Mouse (Mus musculus) forebrain, postnatal 0 days (tissue): Measurements from ENCODE around the gene Dcaf1. TPM values are rescaled to one million over a fixed set of nuclear protein-coding genes. Genes with fewer than 3 reads are reported as not detected.
A peak's percentile ranks its signal among the peaks of the same experiment; 100 is the strongest.

ENCODE experiments used
- ATAC-seq: fragments of 200-750 bp; cut with Nextera tagmentation; 2 replicates; pipeline ENCODE4 v1.8.0; 2017; ENCODE audit warnings: mild to moderate bottlenecking, moderate library complexity
- DNase-seq: peaks from one replicate; pipeline ENCODE4 v3.0.0-alpha.2; 2015
- H3K27ac ChIP-seq: fragments of 300-500 bp; sonication (generic); 2 replicates; pipeline ENCODE4 v1.5.1; 2014; ENCODE audit warnings: low read depth, mild to moderate bottlenecking, antibody characterized with exemption, low read length, moderate library complexity, mixed read lengths
- H3K27me3 ChIP-seq: fragments of 300-500 bp; sonication (generic); 2 replicates; pipeline ENCODE4 v1.6.1; 2014; ENCODE audit warnings: mild to moderate bottlenecking, low read length, mixed read lengths; ENCODE audit not compliant: insufficient read depth
- H3K36me3 ChIP-seq: fragments of 300-500 bp; sonication (generic); 2 replicates; pipeline ENCODE4 v1.6.1; 2014; ENCODE audit warnings: mild to moderate bottlenecking, moderate library complexity; ENCODE audit not compliant: insufficient read depth
- H3K4me1 ChIP-seq: fragments of 300-500 bp; sonication (generic); 2 replicates; pipeline ENCODE4 v1.6.1; 2014; ENCODE audit warnings: antibody characterized with exemption; ENCODE audit not compliant: insufficient read depth
- H3K4me2 ChIP-seq: fragments of 300-500 bp; sonication (generic); 2 replicates; pipeline ENCODE4 v1.6.1; 2014; ENCODE audit warnings: low read depth, mild to moderate bottlenecking, moderate library complexity
- H3K4me3 ChIP-seq: fragments of 300-500 bp; sonication (generic); 2 replicates; pipeline ENCODE4 v1.5.1; 2014; ENCODE audit warnings: low read depth, low read length, mixed read lengths
- H3K9ac ChIP-seq: fragments of 300-500 bp; sonication (generic); 2 replicates; pipeline ENCODE4 v1.6.1; 2014; ENCODE audit warnings: mild to moderate bottlenecking
- H3K9me3 ChIP-seq: fragments of 300-500 bp; sonication (generic); 2 replicates; pipeline ENCODE4 v1.6.1; 2016; ENCODE audit warnings: low read length
- CTCF ChIP-seq: sonication (generic); IDR thresholded peaks from 2 replicates; pipeline ENCODE4 v1.5.1; 2016; ENCODE audit warnings: antibody characterized with exemption, control low read depth, low read depth
- WGBS: fragments of 180-500 bp; shearing (Covaris S2); extraction: QIAGEN DNeasy Blood & Tissue Kit; methylation state at CpG from one replicate; pipeline ENCODE4 v1.1.7; 2014; 5-methylcytosine and 5-hydroxymethylcytosine counted together
- polyA plus RNA-seq: library from polyadenylated mRNA; unstranded; fragments of >200 nt; fragmentation: Nextera tagmentation; extraction: Ambion mirVana; gene quantifications from 2 replicates; pipeline ENCODE4 v1.2.1, GENCODE M21; 2015
- total RNA-seq: library from RNA; depleted of rRNA; stranded (reverse); fragments of >200 nt; gene quantifications from 2 replicates; pipeline ENCODE4 v1.2.3, GENCODE M21; 2014

Gene Dcaf1
- total and polyA plus RNA-seq, 2 experiments from 2014 or later = 8.0 to 33.7 TPM

DNA sequence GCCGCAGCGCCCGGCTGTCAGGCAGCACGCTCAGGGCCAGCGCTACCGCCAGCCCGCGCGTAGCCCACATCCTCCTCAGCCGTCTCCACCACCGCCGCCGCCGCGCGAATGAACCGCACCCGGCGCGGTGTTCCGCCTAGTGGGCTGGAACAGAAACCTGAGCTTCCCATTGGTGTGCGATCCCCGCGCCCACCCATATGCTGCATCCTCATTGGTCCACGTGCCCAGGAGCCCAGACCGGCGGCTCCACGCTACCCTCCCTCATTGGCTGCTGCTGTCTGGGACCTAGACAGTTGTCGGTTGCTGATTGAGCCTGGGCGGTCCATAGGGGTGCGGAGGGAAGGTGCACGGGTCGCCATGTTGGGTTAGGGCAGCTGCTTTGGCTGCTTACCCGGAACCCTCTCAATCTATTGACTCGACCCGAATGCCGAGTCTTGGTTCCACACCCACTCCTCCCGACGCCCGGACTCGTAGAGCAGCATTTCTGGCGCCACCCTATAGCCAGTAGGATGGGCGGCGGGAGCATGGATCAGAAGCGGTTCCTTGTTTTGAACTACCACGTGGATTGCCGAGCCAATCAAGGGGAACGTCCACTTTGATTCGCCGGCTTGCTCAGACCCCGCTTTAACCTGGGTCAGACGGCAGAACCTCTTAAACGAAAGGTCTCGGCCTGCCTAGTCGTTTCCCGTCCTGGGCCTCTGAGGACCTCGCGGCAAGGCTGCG is 70.3 kb downstream of the Dcaf1 start, which contains the start of gene Manf:
Manf (minus strand) TSS at position 151 of the 723 bp plus-strand sequence.
- H3K36me3 ChIP-seq = peaks cover 44% of the 10 kb centered on the region
- peak within 1 kb of the TSS; percentile 74 for H3K4me2 ChIP-seq
- ATAC-seq (peak; percentile 98), DNase-seq (peak; percentile 98)
- H3K9ac ChIP-seq = peak within 1 kb of the TSS; percentile 87
- 2% methylated on average over 59 of the region's 59 CpGs for whole genome bisulfite sequencing
- TF ChIP-seq CTCF = peak; percentile 57
- H3K4me3 ChIP-seq = peak within 1 kb of the TSS; percentile 87
- H3K27me3 ChIP-seq = no peaks in the 10 kb centered on the region
- peaks cover 7% of the 10 kb centered on the region; the same call in 1 of the 2 replicates for H3K4me1 ChIP-seq
- peak within 1 kb of the TSS; percentile 89 for H3K27ac ChIP-seq
- no peaks in the 10 kb centered on the region for H3K9me3 ChIP-seq

DNA sequence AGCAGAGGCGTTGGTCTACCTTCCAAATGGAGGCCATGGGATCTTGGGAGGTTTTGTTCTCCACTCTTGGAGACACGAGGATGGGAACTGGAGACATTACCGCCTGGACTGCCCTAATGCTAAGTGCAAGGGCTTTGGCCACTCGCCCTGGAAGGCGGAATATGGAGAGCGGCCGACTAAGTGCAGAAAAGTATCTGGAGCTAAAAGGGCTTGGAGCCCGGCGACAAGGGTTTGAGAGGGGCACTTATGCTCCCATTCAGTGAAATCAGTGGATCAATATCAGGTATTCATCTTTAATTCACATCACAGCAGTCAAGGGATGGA is 70.8 kb downstream of the Dcaf1 start:
- peak overlapping the region; percentile 87 for H3K4me3 ChIP-seq
- H3K4me1 ChIP-seq = peaks cover 7% of the 10 kb centered on the region; the same call in 1 of the 2 replicates
- H3K36me3 ChIP-seq = peaks cover 49% of the 10 kb centered on the region
- no peaks in the 10 kb centered on the region for H3K9me3 ChIP-seq
- no peak for TF ChIP-seq CTCF
- H3K27ac ChIP-seq = peak overlapping the region; percentile 89
- WGBS = under 1% methylated on average over 9 of the region's 9 CpGs
- DNase-seq (no peak), ATAC-seq (no peak; the same call in 1 of the 2 replicates)
- H3K9ac ChIP-seq = peak overlapping the region; percentile 75
- H3K4me2 ChIP-seq = peak overlapping the region; percentile 74
- H3K27me3 ChIP-seq = no peaks in the 10 kb centered on the region

DNA sequence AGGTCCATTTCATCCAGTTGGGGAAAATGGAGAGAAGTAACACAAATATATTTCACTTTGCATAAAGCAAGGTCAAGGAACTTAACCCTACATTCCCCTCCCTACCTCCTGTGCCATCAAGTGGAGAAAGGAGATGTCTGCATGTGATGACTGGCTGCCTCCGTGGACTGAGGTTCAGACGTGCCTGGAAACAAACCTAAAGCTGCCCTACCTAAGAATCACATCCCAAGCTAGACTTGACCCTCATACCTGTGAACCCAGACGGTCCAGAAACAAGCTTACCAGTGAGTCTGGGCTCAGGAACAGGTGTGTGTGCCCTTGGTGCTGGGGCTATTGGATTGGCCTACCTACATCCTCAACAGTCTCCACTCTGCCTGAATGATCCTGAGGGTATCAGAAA is 71.7 kb downstream of the Dcaf1 start:
- peak overlapping the region; percentile 10; the same call in 1 of the 2 replicates for H3K9ac ChIP-seq
- 56% methylated on average over 3 of the region's 3 CpGs for WGBS
- H3K4me2 ChIP-seq = no peak overlapping the region
- DNase-seq (no peak), ATAC-seq (no peak)
- peaks cover 7% of the 10 kb centered on the region; the same call in 1 of the 2 replicates for H3K4me1 ChIP-seq
- TF ChIP-seq CTCF = no peak
- no peaks in the 10 kb centered on the region for H3K9me3 ChIP-seq
- H3K36me3 ChIP-seq = peaks cover 49% of the 10 kb centered on the region
- no peak overlapping the region; the same call in 1 of the 2 replicates for H3K27ac ChIP-seq
- no peak overlapping the region for H3K4me3 ChIP-seq
- no peaks in the 10 kb centered on the region for H3K27me3 ChIP-seq

DNA sequence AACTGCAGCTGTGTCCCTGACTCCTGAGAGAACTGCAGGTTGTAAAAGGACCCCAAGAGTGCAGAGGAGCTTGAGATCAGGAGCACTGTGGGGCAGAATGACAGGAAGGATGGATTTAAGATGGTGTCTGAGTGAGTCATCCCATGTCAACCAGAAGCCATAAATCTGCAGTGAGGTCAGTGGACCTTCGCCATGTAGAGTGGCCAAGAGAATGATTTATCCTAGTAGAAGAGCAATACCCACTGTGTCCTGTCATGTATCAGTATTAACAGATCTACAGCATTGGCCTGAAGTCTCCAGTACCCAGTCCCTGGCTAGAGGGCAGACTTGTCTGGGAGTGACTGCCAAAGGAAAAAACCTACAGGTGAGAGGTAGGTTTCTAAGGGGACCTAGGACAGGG is 77.2 kb downstream of the Dcaf1 start:
- Histone ChIP-seq H3K27ac (no peak overlapping the region), H3K4me1 (no peaks in the 10 kb centered on the region), H3K27me3 (no peaks in the 10 kb centered on the region), H3K4me2 (no peak overlapping the region), H3K4me3 (no peak overlapping the region), H3K9me3 (no peaks in the 10 kb centered on the region), H3K36me3 (peaks cover 75% of the 10 kb centered on the region), H3K9ac (no peak overlapping the region)
- 85% methylated on average over 1 of the region's 1 CpGs for WGBS
- ATAC-seq = no peak
- TF ChIP-seq CTCF = no peak
- no peak for DNase-seq

DNA sequence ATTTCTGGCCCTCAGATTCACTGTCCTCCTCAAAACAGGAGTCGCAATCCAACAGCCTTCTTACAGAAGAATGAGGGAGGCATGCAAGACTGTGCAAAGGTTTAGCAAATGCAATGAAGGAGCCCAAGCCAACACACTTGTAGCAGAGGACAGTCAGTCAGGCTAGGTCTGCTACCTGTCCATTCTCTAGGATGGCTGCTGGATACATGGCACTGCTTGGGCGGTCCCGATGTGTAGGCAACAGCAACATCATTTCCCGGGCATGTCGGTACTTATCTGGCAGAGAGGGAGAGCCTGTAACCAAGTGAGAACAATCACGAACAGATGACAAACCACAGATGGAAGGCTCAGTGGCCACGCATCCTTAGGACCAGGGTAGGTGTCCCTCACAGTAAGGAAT is 79.9 kb downstream of the Dcaf1 start:
- ATAC-seq = no peak

DNA sequence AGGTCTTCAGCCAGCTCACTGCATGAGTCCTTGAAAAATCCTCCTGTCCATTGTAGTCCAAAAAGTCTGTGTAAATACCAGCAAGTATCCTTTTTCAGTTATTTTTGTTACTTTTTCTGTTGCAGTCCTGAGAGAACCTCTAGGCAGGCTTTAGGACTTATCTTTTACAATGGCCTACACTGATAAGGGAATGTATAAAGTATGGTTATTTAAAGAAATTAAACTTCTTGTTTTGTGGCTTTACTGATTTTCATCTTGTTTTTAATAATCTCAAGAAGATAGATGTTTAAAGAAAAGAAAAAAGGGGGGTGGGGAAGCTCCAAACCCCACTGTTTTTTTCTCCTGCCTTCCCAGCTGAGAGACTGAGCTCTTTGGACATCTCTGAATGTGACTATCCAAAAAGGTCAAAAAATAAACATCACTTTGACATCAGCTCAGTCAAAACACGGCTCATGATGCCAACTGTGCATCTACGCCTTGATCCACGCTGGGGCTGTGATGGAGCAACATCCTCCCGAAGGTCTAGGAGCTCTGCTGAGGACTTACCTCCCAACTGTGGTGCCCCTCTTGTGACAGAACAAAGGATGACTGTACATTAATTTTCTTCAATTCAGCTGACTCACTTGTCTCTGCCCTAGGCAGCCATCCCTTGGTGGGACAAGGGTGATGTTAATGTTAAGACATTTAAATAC is 81.6 kb downstream of the Dcaf1 start:
- no peak; the same call in 1 of the 2 replicates for ATAC-seq
- WGBS = 82% methylated on average over 4 of the region's 4 CpGs
- H3K9ac ChIP-seq = no peak overlapping the region
- no peak for TF ChIP-seq CTCF
- peaks cover 58% of the 10 kb centered on the region for H3K36me3 ChIP-seq
- H3K9me3 ChIP-seq = no peaks in the 10 kb centered on the region
- no peak overlapping the region for H3K27ac ChIP-seq
- H3K4me3 ChIP-seq = no peak overlapping the region
- no peaks in the 10 kb centered on the region for H3K27me3 ChIP-seq
- no peak for DNase-seq
- H3K4me1 ChIP-seq = no peaks in the 10 kb centered on the region
- H3K4me2 ChIP-seq = no peak overlapping the region

More for the DNA sequence above, 79.9 kb downstream of the Dcaf1 start:
- Histone ChIP-seq H3K4me2 (no peak overlapping the region), H3K27me3 (no peaks in the 10 kb centered on the region), H3K4me1 (no peaks in the 10 kb centered on the region), H3K4me3 (no peak overlapping the region), H3K36me3 (peaks cover 61% of the 10 kb centered on the region), H3K9me3 (no peaks in the 10 kb centered on the region), H3K9ac (no peak overlapping the region), H3K27ac (no peak overlapping the region)
- 94% methylated on average over 7 of the region's 7 CpGs for WGBS
- no peak for TF ChIP-seq CTCF
- DNase-seq = no peak

DNA sequence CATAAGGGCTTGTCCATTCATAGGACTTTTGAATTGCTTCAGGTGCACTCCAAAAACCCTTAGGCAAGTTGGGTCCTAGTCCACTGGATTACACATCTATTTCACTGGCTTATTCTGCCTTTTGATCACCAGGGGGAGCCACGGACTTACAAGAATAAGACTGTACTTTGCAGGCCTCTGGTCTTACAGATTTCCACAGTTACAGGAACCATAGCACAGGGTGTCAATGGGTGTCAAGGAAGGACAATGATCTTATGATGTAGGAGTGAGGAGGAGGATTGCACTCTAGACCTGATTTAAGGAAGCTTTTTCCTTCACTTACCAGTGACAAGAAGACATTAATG is 82.1 kb downstream of the Dcaf1 start:
- H3K9ac ChIP-seq = no peak overlapping the region
- TF ChIP-seq CTCF = peak; percentile 77
- H3K9me3 ChIP-seq = no peaks in the 10 kb centered on the region
- no peaks in the 10 kb centered on the region for H3K27me3 ChIP-seq
- ATAC-seq = peak; percentile 67
- H3K4me1 ChIP-seq = no peaks in the 10 kb centered on the region
- 13% methylated on average over 1 of the region's 1 CpGs for WGBS
- H3K4me2 ChIP-seq = no peak overlapping the region
- H3K27ac ChIP-seq = no peak overlapping the region
- peaks cover 53% of the 10 kb centered on the region for H3K36me3 ChIP-seq
- DNase-seq = peak; percentile 77
- H3K4me3 ChIP-seq = no peak overlapping the region
